Mouse (Mus musculus): ENCODE results near the gene Srsf3.

GRCm38 (mm10) chr17:29014235-29014634, 18.2 kb upstream of the Srsf3 start:
- no peak for TF ChIP-seq GATA1 (IDR thresholded peaks at IDR 0.05; ENCODE audit: borderline replicate concordance, low read length)
- TF ChIP-seq FLI1 (IDR thresholded peaks at IDR 0.05; ENCODE audit: low read length): no peak

Measured in megakaryocyte, embryonic 14.5 days (primary cell).